Mouse (Mus musculus): ENCODE measurements around the gene Btbd8. TPM values are rescaled to one million over a fixed set of nuclear protein-coding genes. Genes with fewer than 3 reads are reported as not detected.

The Btbd8 gene
- total and polyA plus RNA-seq, 3 experiments = 0.90 to 5.6 (median 5.1) TPM

GRCm38 (mm10) chr5:107441881-107442280 lies 4.1 kb downstream of the Btbd8 start:
- H3K4me1 ChIP-seq (ENCODE audit: control insufficient read depth, insufficient read depth, low read length) = no peaks in the 10 kb centered on the region
- no peaks in the 10 kb centered on the region for H3K79me2 ChIP-seq (replicated peaks; ENCODE audit: control insufficient read depth, insufficient read depth, low read length)
- H3K27ac ChIP-seq = no peak overlapping the region
- no peaks in the 10 kb centered on the region for H3K27me3 ChIP-seq (ENCODE audit: control insufficient read depth, insufficient read depth, low read length)
- H3K9ac ChIP-seq (ENCODE audit: low read depth, low read length) = no peak overlapping the region
- intact Hi-C loops (cut with DNase I) = no loop called here
- 87% methylated on average over 5 of the region's 5 CpGs for WGBS
- H3K4me3 ChIP-seq = no peak overlapping the region
- no peaks in the 10 kb centered on the region for H3K36me3 ChIP-seq (ENCODE audit: control insufficient read depth, insufficient read depth, low read length)
- no peak for TF ChIP-seq EP300 (IDR thresholded peaks at IDR 0.05; ENCODE audit: insufficient read depth, low read depth, low read length)
- TF ChIP-seq CTCF (IDR thresholded peaks at IDR 0.05) = no peak
- no peak for TF ChIP-seq POLR2A (IDR thresholded peaks at IDR 0.05; ENCODE audit: insufficient read depth, low read depth, low read length)
- no peak for DNase-seq

- H3K36me3 ChIP-seq (ENCODE audit: control insufficient read depth, insufficient read depth, low read length) = no peaks in the 10 kb centered on the region
- WGBS = 81% methylated on average over 4 of the region's 4 CpGs
- DNase-seq = no peak
- no peaks in the 10 kb centered on the region for H3K4me1 ChIP-seq (ENCODE audit: control insufficient read depth, insufficient read depth, low read length)
- H3K27ac ChIP-seq = no peak overlapping the region
- H3K9ac ChIP-seq (ENCODE audit: low read depth, low read length) = no peak overlapping the region
- H3K4me3 ChIP-seq = no peak overlapping the region
- TF ChIP-seq CTCF (IDR thresholded peaks at IDR 0.05) (no peak), POLR2A (IDR thresholded peaks at IDR 0.05; ENCODE audit: insufficient read depth, low read depth, low read length) (no peak), EP300 (IDR thresholded peaks at IDR 0.05; ENCODE audit: insufficient read depth, low read depth, low read length) (no peak)
- intact Hi-C loops (cut with DNase I) = no loop called here
- no peaks in the 10 kb centered on the region for H3K27me3 ChIP-seq (ENCODE audit: control insufficient read depth, insufficient read depth, low read length)
- H3K79me2 ChIP-seq (replicated peaks; ENCODE audit: control insufficient read depth, insufficient read depth, low read length) = no peaks in the 10 kb centered on the region
Measured at GRCm38 (mm10) chr5:107444251-107444650, 6.5 kb downstream of the Btbd8 start.

- no peak overlapping the region for H3K9ac ChIP-seq (ENCODE audit: low read depth, low read length)
- H3K36me3 ChIP-seq (ENCODE audit: control insufficient read depth, insufficient read depth, low read length) = no peaks in the 10 kb centered on the region
- no peak overlapping the region for H3K4me3 ChIP-seq
- no peaks in the 10 kb centered on the region for H3K27me3 ChIP-seq (ENCODE audit: control insufficient read depth, insufficient read depth, low read length)
- no peaks in the 10 kb centered on the region for H3K4me1 ChIP-seq (ENCODE audit: control insufficient read depth, insufficient read depth, low read length)
- DNase-seq = no peak
- H3K79me2 ChIP-seq (replicated peaks; ENCODE audit: control insufficient read depth, insufficient read depth, low read length) = no peaks in the 10 kb centered on the region
- intact Hi-C loops (cut with DNase I) = no loop called here
- no peak overlapping the region for H3K27ac ChIP-seq
- 72% methylated on average over 4 of the region's 4 CpGs for WGBS
- TF ChIP-seq POLR2A (IDR thresholded peaks at IDR 0.05; ENCODE audit: insufficient read depth, low read depth, low read length) = no peak
- no peak for TF ChIP-seq EP300 (IDR thresholded peaks at IDR 0.05; ENCODE audit: insufficient read depth, low read depth, low read length)
- TF ChIP-seq CTCF (IDR thresholded peaks at IDR 0.05) = no peak
Measured at GRCm38 (mm10) chr5:107447977-107448376, 10.2 kb downstream of the Btbd8 start.

GRCm38 (mm10) chr5:107448784-107449183 lies 11.0 kb downstream of the Btbd8 start:
- WGBS = 90% methylated on average over 4 of the region's 4 CpGs
- Histone ChIP-seq H3K27me3 (ENCODE audit: control insufficient read depth, insufficient read depth, low read length) (no peaks in the 10 kb centered on the region), H3K36me3 (ENCODE audit: control insufficient read depth, insufficient read depth, low read length) (no peaks in the 10 kb centered on the region), H3K4me3 (no peak overlapping the region), H3K79me2 (replicated peaks; ENCODE audit: control insufficient read depth, insufficient read depth, low read length) (no peaks in the 10 kb centered on the region), H3K4me1 (ENCODE audit: control insufficient read depth, insufficient read depth, low read length) (no peaks in the 10 kb centered on the region), H3K27ac (no peak overlapping the region), H3K9ac (ENCODE audit: low read depth, low read length) (no peak overlapping the region)
- TF ChIP-seq EP300 (IDR thresholded peaks at IDR 0.05; ENCODE audit: insufficient read depth, low read depth, low read length) = no peak
- no peak for TF ChIP-seq POLR2A (IDR thresholded peaks at IDR 0.05; ENCODE audit: insufficient read depth, low read depth, low read length)
- TF ChIP-seq CTCF (IDR thresholded peaks at IDR 0.05) = no peak
- DNase-seq = no peak
- intact Hi-C loops (cut with DNase I) = no loop called here

DNA sequence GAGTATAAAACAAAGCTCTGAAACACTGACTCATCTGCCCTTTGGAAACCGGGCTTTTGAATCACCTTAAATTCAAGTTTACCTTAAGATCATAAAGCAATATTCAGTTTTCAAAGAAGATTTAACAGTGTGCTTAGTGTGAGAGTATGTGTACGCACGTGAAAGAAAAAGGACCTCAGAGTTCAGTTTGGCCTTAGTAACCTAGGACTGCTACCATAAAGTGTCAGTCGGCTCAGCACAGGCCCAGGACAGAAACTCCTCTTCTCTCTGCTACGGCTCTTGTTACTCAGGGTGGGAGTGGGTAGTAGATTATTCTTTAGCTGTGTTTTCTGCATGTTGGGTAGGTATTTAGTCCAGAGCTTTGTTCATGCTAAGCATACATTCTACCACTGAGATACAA lies 11.8 kb downstream of the Btbd8 start:
- intact Hi-C loops (cut with DNase I) = no loop called here
- 88% methylated on average over 5 of the region's 5 CpGs for WGBS
- Histone ChIP-seq H3K79me2 (replicated peaks; ENCODE audit: control insufficient read depth, insufficient read depth, low read length) (no peaks in the 10 kb centered on the region), H3K27ac (no peak overlapping the region), H3K36me3 (ENCODE audit: control insufficient read depth, insufficient read depth, low read length) (no peaks in the 10 kb centered on the region), H3K9ac (ENCODE audit: low read depth, low read length) (no peak overlapping the region), H3K4me1 (ENCODE audit: control insufficient read depth, insufficient read depth, low read length) (no peaks in the 10 kb centered on the region), H3K27me3 (ENCODE audit: control insufficient read depth, insufficient read depth, low read length) (no peaks in the 10 kb centered on the region), H3K4me3 (no peak overlapping the region)
- TF ChIP-seq CTCF (IDR thresholded peaks at IDR 0.05) = no peak
- no peak for TF ChIP-seq POLR2A (IDR thresholded peaks at IDR 0.05; ENCODE audit: insufficient read depth, low read depth, low read length)
- TF ChIP-seq EP300 (IDR thresholded peaks at IDR 0.05; ENCODE audit: insufficient read depth, low read depth, low read length) = no peak
- no peak for DNase-seq

DNA sequence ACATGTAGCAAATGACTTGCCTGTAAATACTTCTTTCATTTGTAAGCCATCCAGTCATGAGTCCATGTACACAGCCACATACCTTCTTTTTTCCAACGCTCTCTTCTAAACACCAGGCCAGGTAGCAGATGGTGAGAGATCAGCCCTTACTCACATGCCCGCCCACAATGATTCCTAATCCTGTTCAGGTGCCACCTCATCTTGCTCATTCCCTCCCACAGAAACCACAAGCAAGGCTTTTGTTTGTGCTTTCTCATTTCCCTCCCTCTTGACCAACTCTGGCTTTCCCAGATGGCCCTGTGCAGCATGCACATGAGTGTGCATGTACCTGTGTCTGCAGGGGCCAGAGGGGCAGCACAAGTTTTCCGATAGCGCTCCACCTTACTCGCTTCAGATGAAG lies 12.5 kb downstream of the Btbd8 start:
- Histone ChIP-seq H3K79me2 (replicated peaks; ENCODE audit: control insufficient read depth, insufficient read depth, low read length) (no peaks in the 10 kb centered on the region), H3K27ac (no peak overlapping the region), H3K4me3 (no peak overlapping the region), H3K27me3 (ENCODE audit: control insufficient read depth, insufficient read depth, low read length) (no peaks in the 10 kb centered on the region), H3K9ac (ENCODE audit: low read depth, low read length) (no peak overlapping the region), H3K36me3 (ENCODE audit: control insufficient read depth, insufficient read depth, low read length) (no peaks in the 10 kb centered on the region), H3K4me1 (ENCODE audit: control insufficient read depth, insufficient read depth, low read length) (no peaks in the 10 kb centered on the region)
- no peak for DNase-seq
- intact Hi-C loops (cut with DNase I) = no loop called here
- TF ChIP-seq CTCF (IDR thresholded peaks at IDR 0.05) (no peak), POLR2A (IDR thresholded peaks at IDR 0.05; ENCODE audit: insufficient read depth, low read depth, low read length) (no peak), EP300 (IDR thresholded peaks at IDR 0.05; ENCODE audit: insufficient read depth, low read depth, low read length) (no peak)
- 95% methylated on average over 5 of the region's 5 CpGs for WGBS
